Mouse (Mus musculus): ENCODE measurements at regions not wholly inside any gene's neighbourhood (a gene's known extent, or its start where the extent isn't known, plus 50 kb on each side); places are given as distances from the start of the nearest gene placed in this dataset.

DNA sequence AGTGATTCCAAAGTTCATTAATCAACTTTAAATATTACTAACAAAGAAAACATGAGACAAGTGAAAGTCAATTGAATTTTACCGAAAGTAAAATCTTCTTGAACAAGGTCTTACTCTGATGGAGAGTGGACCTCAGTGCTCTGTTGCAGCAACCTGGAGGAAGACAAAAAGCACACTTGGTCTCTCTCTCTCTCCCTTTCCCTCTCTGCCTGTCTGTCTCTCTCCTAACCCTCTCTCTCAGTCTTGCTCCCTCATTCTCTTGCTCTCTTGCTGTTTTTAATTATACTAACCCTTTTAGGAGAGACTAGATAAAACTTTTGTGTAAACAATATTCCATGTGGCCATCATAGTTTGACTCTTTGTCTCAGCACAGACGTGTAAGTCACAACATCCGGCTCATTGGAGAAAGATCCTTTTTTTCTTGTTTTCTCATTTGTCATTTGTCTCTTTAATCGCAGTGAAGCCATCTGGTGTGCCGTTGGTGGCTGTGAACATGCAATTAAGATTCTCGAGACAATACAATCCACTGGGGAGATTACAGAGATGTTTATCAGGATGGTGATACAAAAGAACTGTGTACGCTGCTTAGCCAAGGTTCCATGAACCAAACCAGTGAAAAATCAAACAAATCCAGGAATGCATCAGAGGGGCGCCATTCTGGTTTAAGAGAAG, 244.5 kb downstream of the Galc start:
- peak; percentile 29; the same call in 1 of the 2 replicates for ATAC-seq (ENCODE audit: low FRiP score, low read depth)
- 52% methylated on average over 8 of the region's 8 CpGs for WGBS

DNA sequence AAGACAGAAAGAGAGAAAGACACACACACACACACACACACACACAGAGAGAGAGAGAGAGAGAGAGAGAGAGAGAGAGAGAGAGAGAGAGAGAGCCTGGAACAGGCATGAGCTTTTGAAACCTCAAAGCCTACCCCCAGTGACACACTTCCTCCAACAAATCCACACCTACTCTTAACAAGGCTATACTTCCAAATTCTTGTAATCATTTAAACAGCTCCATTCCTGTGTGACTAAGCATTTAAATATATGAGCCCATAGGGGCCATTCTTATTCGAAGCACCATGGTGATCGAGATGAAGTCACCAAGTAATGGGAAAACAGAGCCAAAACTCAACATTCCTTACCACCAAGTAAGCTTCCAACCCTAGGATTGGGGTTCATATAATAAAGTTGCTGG, 250.1 kb downstream of the Galc start:
- no peak overlapping the region for H3K27ac ChIP-seq
- H3K36me3 ChIP-seq: no peaks in the 10 kb centered on the region

More for the DNA sequence above, 244.5 kb downstream of the Galc start:
- no peaks in the 10 kb centered on the region for H3K36me3 ChIP-seq
- no peak overlapping the region for H3K4me2 ChIP-seq (replicated peaks)
- no peak overlapping the region for H3K4me3 ChIP-seq
- H3K27ac ChIP-seq: no peak overlapping the region
- H3K9ac ChIP-seq: no peak overlapping the region
- H3K9me3 ChIP-seq: no peaks in the 10 kb centered on the region
- H3K27me3 ChIP-seq (replicated peaks): no peaks in the 10 kb centered on the region
- no peaks in the 10 kb centered on the region for H3K4me1 ChIP-seq

DNA sequence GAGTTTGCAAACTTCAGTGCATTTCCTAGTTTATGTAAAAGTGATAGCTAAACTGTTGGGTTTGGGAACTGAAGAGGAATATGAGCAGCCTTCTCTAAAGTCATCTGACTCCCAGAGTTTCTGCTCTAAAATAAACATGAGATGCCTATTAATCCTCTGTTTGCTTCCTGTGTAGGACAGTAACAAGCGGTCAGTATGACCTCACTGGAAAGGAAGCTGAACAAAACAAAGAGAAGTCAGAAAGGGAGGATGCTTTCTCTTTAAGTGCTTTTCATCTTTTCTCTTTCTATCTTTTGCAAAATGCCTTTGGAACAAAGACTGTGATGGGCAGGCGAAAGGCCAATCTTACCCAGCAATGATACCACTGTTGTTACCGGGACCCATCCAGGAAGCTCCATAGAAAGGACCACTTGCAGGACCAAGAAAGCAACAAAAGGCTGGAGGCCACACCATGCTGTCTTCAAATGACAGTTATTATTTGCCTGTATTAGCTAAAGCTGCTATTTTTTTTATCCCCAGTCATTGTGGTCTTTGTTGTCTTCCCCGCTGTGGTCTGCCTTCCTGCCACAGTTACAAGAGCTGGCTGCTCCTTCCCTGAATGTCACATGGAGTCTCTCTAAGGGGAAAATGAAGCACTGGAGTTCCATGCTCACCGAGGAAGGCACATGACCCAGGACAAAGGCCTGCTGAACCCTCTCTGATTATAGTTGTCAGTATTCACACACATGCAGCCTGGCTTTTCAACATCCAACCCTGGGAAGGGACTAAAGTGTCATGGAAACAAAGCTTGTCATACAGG, 253.4 kb downstream of the Galc start:
- no peak overlapping the region for H3K9ac ChIP-seq
- no peaks in the 10 kb centered on the region for H3K9me3 ChIP-seq
- 51% methylated on average over 5 of the region's 5 CpGs for WGBS
- no peak overlapping the region for H3K4me2 ChIP-seq (replicated peaks)
- H3K4me1 ChIP-seq: 0 out of 2 replicates have a peak, but pooled peaks cover 4% of the 10 kb centered on the region
- no peaks in the 10 kb centered on the region for H3K36me3 ChIP-seq
- no peaks in the 10 kb centered on the region for H3K27me3 ChIP-seq (replicated peaks)
- H3K27ac ChIP-seq: no peak overlapping the region
- ATAC-seq (ENCODE audit: low FRiP score, low read depth): no peak
- no peak overlapping the region for H3K4me3 ChIP-seq

More for the DNA sequence above, 250.1 kb downstream of the Galc start:
- no peak overlapping the region for H3K9ac ChIP-seq
- H3K4me3 ChIP-seq: no peak overlapping the region
- H3K4me2 ChIP-seq (replicated peaks): no peak overlapping the region
- H3K9me3 ChIP-seq: no peaks in the 10 kb centered on the region
- H3K4me1 ChIP-seq: 0 out of 2 replicates have a peak, but pooled peaks cover 4% of the 10 kb centered on the region
- no peaks in the 10 kb centered on the region for H3K27me3 ChIP-seq (replicated peaks)
- 77% methylated on average over 2 of the region's 2 CpGs for WGBS
- ATAC-seq (ENCODE audit: low FRiP score, low read depth): no peak

DNA sequence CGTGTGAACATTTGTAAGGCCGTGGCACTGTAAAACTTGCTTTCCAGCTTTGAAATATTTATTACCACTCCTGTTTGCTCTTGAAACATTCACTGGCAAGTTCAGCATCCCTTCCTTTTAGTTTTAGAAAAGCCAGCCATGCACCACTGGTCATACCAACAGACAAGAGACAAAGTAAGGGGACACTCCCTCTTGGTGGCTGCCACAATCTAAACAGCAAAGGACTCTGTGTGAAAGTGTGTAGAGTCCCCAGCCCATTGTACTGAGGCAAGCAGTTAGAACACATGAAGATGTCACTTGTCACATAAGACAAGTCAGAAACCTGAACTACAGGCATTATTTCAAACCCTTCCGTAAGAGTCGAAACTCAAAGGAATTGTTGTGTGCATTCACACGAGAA, 257.0 kb downstream of the Galc start:
- no peaks in the 10 kb centered on the region for H3K9me3 ChIP-seq
- 0 out of 2 replicates have a peak, but pooled peaks cover 4% of the 10 kb centered on the region for H3K4me1 ChIP-seq
- no peak overlapping the region for H3K9ac ChIP-seq
- no peak overlapping the region for H3K4me2 ChIP-seq (replicated peaks)
- H3K27ac ChIP-seq: no peak overlapping the region
- H3K27me3 ChIP-seq (replicated peaks): no peaks in the 10 kb centered on the region
- ATAC-seq (ENCODE audit: low FRiP score, low read depth): no peak
- no peak overlapping the region for H3K4me3 ChIP-seq
- 84% methylated on average over 5 of the region's 5 CpGs for WGBS
- no peaks in the 10 kb centered on the region for H3K36me3 ChIP-seq

DNA sequence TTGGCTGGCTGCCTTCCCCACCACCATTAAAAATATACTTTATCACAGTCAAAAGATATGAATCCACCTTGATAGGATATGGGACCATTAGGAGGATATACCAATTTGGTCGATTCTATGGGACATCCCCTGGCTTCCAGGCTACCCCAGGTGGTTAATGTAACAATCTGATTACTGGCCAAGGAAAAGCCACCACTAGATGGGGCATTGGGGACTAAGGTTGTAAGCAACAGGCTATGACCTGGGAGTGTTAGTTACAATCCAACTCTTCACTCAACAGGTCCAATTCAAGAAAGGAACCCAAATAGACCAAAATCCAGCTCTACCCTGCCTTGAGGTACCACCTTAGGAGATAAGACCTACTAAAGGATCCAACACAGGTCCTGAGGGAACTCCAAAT, 264.4 kb downstream of the Galc start:
- 68% methylated on average over 1 of the region's 1 CpGs for WGBS
- H3K36me3 ChIP-seq: no peaks in the 10 kb centered on the region
- no peaks in the 10 kb centered on the region for H3K4me1 ChIP-seq
- H3K27ac ChIP-seq: no peak overlapping the region
- no peak overlapping the region for H3K9ac ChIP-seq
- H3K9me3 ChIP-seq: no peaks in the 10 kb centered on the region
- no peak overlapping the region for H3K4me3 ChIP-seq
- ATAC-seq (ENCODE audit: low FRiP score, low read depth): no peak
- no peaks in the 10 kb centered on the region for H3K27me3 ChIP-seq (replicated peaks)
- H3K4me2 ChIP-seq (replicated peaks): no peak overlapping the region

DNA sequence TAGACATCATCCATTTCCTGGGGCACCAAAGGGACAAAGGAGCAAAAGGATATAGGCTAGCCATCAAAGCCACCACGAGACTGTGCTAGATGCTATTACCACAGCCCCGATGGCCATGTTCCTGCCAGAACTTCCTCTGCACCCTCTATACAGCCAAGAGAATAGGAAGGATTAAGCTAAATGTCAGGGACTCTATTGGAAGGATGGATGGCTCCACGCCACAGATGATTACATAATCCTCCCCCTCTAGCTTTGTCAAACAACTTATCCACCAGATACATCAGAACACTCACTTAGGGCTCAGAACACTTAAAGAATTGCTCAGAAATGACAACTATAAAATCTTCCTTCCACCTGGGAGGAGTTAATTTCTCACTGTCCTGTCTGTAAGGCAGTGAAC, 265.3 kb downstream of the Galc start:
- no peaks in the 10 kb centered on the region for H3K4me1 ChIP-seq
- no peak for ATAC-seq (ENCODE audit: low FRiP score, low read depth)
- H3K4me2 ChIP-seq (replicated peaks): no peak overlapping the region
- H3K36me3 ChIP-seq: no peaks in the 10 kb centered on the region
- no peak overlapping the region for H3K9ac ChIP-seq
- H3K27me3 ChIP-seq (replicated peaks): no peaks in the 10 kb centered on the region
- 91% methylated on average over 3 of the region's 3 CpGs for WGBS
- H3K9me3 ChIP-seq: no peaks in the 10 kb centered on the region
- H3K4me3 ChIP-seq: no peak overlapping the region
- H3K27ac ChIP-seq: no peak overlapping the region

DNA sequence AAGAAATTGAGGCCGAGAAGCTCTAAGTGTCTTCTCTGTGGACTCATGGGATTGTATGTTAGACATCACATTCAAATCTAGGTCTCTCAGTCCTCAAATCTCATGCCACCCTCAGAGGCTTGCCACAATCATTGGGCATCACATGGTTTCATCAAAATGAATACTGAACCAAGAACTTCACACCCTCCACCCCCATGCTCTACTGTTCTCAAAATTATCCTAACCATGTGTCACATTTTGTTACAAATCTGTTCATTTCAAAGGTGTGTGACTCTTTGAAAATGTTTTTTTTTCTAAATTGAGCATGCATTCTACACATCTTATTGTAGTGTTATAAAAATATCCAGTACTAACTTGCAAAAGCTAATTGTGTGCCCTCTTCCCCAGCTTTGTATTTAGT, 275.9 kb downstream of the Galc start:
- 95% methylated on average over 1 of the region's 1 CpGs for WGBS
- H3K36me3 ChIP-seq: no peaks in the 10 kb centered on the region

DNA sequence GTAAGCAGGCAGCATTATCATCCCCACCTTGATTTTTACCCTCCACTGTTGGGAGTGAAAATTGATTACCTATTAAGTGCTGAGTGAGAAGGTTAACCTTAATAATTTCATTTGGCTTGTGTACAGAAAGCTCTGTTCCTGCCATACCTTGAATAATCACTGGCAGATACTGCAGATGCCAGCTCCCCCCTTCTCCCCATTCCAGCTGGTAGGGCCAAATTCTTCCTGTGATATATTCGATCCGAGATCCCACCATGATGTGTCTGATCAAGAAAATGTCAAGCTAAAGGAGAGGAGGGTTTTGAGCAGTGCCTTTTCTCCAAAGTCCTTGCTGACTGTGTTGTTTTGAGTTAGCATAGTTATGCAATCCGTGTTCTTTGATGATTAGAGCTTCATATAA, 280.6 kb downstream of the Galc start:
- Histone ChIP-seq H3K36me3 (no peaks in the 10 kb centered on the region), H3K27me3 (replicated peaks) (no peaks in the 10 kb centered on the region), H3K4me1 (no peaks in the 10 kb centered on the region), H3K27ac (no peak overlapping the region), H3K9me3 (no peaks in the 10 kb centered on the region; the same call in 1 of the 2 replicates), H3K4me2 (replicated peaks) (no peak overlapping the region), H3K9ac (no peak overlapping the region), H3K4me3 (no peak overlapping the region)
- 75% methylated on average over 3 of the region's 3 CpGs for WGBS
- no peak for ATAC-seq (ENCODE audit: low FRiP score, low read depth)

More for the DNA sequence above, 275.9 kb downstream of the Galc start:
- Histone ChIP-seq H3K9me3 (no peaks in the 10 kb centered on the region; the same call in 1 of the 2 replicates), H3K27ac (no peak overlapping the region), H3K9ac (no peak overlapping the region), H3K4me3 (no peak overlapping the region), H3K4me2 (replicated peaks) (no peak overlapping the region), H3K27me3 (replicated peaks) (no peaks in the 10 kb centered on the region), H3K4me1 (no peaks in the 10 kb centered on the region)
- no peak for ATAC-seq (ENCODE audit: low FRiP score, low read depth)

DNA sequence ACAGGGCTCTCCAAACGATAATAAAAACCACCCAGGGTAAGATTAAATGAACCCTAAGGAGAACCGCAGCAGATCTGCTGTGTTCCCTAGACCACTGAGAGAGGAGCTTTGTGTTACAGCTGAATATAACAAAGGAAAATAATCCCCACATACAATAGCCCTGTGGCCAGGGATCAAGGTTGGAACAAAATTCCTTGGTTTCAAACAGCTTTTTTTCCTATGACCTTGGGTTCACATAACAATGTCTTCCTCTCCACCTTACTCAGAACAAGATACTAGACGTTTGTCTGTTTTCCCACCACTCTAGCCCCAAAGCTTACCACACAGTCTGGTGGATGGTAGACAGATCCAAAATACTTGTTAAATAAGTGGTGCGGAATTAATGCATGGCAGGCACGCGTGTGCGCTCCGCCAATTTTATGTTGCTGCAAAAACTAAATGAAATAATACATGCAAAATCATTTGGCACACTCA, 281.0 kb downstream of the Galc start:
- no peaks in the 10 kb centered on the region for H3K27me3 ChIP-seq (replicated peaks)
- no peaks in the 10 kb centered on the region; the same call in 1 of the 2 replicates for H3K9me3 ChIP-seq
- WGBS: 64% methylated on average over 8 of the region's 8 CpGs
- H3K36me3 ChIP-seq: no peaks in the 10 kb centered on the region
- ATAC-seq (ENCODE audit: low FRiP score, low read depth): no peak
- H3K4me3 ChIP-seq: no peak overlapping the region
- no peaks in the 10 kb centered on the region for H3K4me1 ChIP-seq
- no peak overlapping the region for H3K27ac ChIP-seq
- H3K9ac ChIP-seq: no peak overlapping the region
- no peak overlapping the region for H3K4me2 ChIP-seq (replicated peaks)

DNA sequence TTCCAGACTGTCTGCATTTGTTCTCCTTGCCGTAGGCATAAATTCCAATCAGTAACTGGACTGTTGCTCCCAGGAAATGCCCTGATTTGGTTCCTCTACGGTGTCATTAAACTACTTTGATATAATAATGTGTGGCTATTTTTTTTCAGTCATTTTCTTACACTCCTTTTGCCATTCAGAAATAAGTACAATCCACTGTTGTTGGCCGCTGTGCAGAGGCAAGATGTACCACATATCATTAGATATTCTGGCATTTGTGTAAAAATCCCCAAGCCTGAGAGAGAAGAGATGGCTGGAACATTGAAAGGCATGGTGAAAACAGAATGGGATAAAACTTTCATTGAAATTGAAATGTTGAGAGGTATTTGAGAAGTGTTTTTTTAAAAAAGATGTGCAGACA, 281.6 kb downstream of the Galc start:
- ATAC-seq (ENCODE audit: low FRiP score, low read depth): no peak
- WGBS: 73% methylated on average over 3 of the region's 3 CpGs

DNA sequence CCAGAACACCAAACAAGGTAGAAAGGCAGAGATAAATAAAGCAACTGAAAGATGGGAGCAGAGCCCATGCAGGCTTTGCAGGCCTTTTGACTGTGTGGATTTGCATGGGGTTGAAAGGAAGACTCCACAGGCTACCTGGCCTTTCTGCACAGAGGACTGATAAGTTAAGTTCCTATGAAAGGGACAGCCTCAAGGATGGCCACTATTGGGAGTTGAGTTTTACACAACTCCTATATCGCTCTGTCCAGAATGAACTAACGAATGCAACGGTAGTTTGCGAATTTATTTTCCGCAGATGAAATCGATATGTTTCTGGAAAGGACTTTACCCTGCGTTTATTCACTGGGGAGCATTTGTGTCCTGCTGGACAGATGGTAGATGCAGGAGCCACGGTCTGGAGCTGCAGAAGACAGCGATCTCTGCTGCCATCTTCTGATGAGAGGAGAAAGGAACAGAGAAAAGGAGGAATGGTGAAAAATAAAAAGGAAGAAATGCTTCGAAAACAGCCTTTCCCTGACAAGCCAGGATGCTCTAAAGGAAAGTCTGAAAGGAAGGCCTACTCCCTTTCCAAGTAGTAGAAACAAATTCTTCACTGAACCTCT, 285.2 kb downstream of the Galc start:
- no peak overlapping the region for H3K4me2 ChIP-seq (replicated peaks)
- no peak for ATAC-seq (ENCODE audit: low FRiP score, low read depth)
- no peak overlapping the region for H3K27ac ChIP-seq
- H3K27me3 ChIP-seq (replicated peaks): no peaks in the 10 kb centered on the region
- 72% methylated on average over 10 of the region's 10 CpGs for WGBS
- no peak overlapping the region for H3K4me3 ChIP-seq
- no peak overlapping the region for H3K9ac ChIP-seq
- no peaks in the 10 kb centered on the region for H3K36me3 ChIP-seq
- no peaks in the 10 kb centered on the region for H3K4me1 ChIP-seq
- no peaks in the 10 kb centered on the region for H3K9me3 ChIP-seq

More for the DNA sequence above, 281.6 kb downstream of the Galc start:
- no peak overlapping the region for H3K4me3 ChIP-seq
- H3K27me3 ChIP-seq (replicated peaks): no peaks in the 10 kb centered on the region
- H3K9me3 ChIP-seq: no peaks in the 10 kb centered on the region; the same call in 1 of the 2 replicates
- H3K4me2 ChIP-seq (replicated peaks): no peak overlapping the region
- H3K4me1 ChIP-seq: no peaks in the 10 kb centered on the region
- no peak overlapping the region for H3K9ac ChIP-seq
- H3K27ac ChIP-seq: no peak overlapping the region
- H3K36me3 ChIP-seq: no peaks in the 10 kb centered on the region

DNA sequence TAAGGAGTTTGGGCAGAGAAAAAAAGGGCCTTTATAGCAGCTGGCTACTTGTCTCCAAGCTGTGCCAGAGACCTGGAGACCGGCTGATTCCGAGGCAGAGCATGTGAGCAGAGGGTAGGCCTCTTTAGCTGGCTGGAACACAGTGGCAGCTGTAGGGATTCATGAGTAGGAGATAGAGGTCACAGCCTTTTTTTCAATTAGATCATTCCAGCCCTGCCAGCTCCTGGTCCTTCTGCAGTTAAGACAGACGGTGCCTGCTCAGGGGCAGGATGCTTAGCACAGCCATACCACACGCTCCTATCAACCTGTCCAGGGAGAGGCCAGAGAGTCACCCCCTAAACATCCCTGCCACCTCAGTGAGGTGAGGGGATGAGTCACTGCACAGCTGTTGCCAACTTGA, 302.1 kb downstream of the Galc start:
- Histone ChIP-seq H3K4me3 (no peak overlapping the region), H3K9me3 (no peaks in the 10 kb centered on the region), H3K27me3 (replicated peaks) (no peaks in the 10 kb centered on the region), H3K9ac (no peak overlapping the region), H3K36me3 (no peaks in the 10 kb centered on the region), H3K4me2 (replicated peaks) (no peak overlapping the region), H3K4me1 (no peaks in the 10 kb centered on the region), H3K27ac (no peak overlapping the region)
- WGBS: 70% methylated on average over 4 of the region's 4 CpGs
- no peak for ATAC-seq (ENCODE audit: low FRiP score, low read depth)
